Mouse (Mus musculus) forebrain, embryonic 14.5 days (tissue): Measurements from ENCODE around the gene Arrdc5. TPM values are rescaled to one million over a fixed set of nuclear protein-coding genes. Genes with fewer than 3 reads are reported as not detected.

ENCODE experiments used
- ATAC-seq: fragments of 200-750 bp; cut with Nextera tagmentation; 2 replicates; pipeline ENCODE4 v1.8.0; 2017; ENCODE audit warnings: mild to moderate bottlenecking, moderate library complexity
- DNase-seq: peaks from one replicate; pipeline ENCODE4 v3.0.0-alpha.2; 2015; ENCODE audit warnings: low spot score
- H3K27ac ChIP-seq: fragments of 300-500 bp; sonication (generic); 2 replicates; pipeline ENCODE4 v1.5.1; 2014; ENCODE audit warnings: low read depth, mild to moderate bottlenecking, control low read depth, low read length, moderate library complexity
- H3K27me3 ChIP-seq: fragments of 300-500 bp; sonication (generic); replicated peaks from 2 replicates; pipeline ENCODE4 v1.6.1; 2014; ENCODE audit warnings: low read length, control low read depth, mixed read lengths; ENCODE audit not compliant: control insufficient read depth, insufficient read depth
- H3K36me3 ChIP-seq: fragments of 300-500 bp; sonication (generic); 2 replicates; pipeline ENCODE4 v1.6.1; 2014; ENCODE audit warnings: low read length, control low read depth; ENCODE audit not compliant: control insufficient read depth, insufficient read depth
- H3K4me1 ChIP-seq: fragments of 300-500 bp; sonication (generic); 2 replicates; pipeline ENCODE4 v1.6.1; 2014; ENCODE audit warnings: antibody characterized with exemption, low read length, control low read depth; ENCODE audit not compliant: control insufficient read depth, insufficient read depth
- H3K4me2 ChIP-seq: fragments of 300-500 bp; sonication (generic); 2 replicates; pipeline ENCODE4 v1.6.1; 2014; ENCODE audit warnings: mild to moderate bottlenecking, control low read depth, low read length
- H3K4me3 ChIP-seq: fragments of 300-500 bp; sonication (generic); 2 replicates; pipeline ENCODE4 v1.5.1; 2014; ENCODE audit warnings: low read depth, low read length, control low read depth
- H3K9ac ChIP-seq: fragments of 300-500 bp; sonication (generic); 2 replicates; pipeline ENCODE4 v1.6.1; 2014; ENCODE audit warnings: mild to moderate bottlenecking, low read length, control low read depth, moderate library complexity
- H3K9me3 ChIP-seq: fragments of 300-500 bp; sonication (generic); replicated peaks from 2 replicates; pipeline ENCODE4 v1.6.1; 2016; ENCODE audit warnings: low read length, control low read depth, mixed read lengths; ENCODE audit not compliant: control insufficient read depth
- WGBS: fragments of 180-500 bp; shearing (Covaris S2); extraction: QIAGEN DNeasy Blood & Tissue Kit; methylation state at CpG from one replicate; pipeline ENCODE4 v1.1.7; 2014; 5-methylcytosine and 5-hydroxymethylcytosine counted together
- polyA plus RNA-seq: library from polyadenylated mRNA; unstranded; fragments of >200 nt; fragmentation: Nextera tagmentation; extraction: Ambion mirVana; gene quantifications from 2 replicates; pipeline ENCODE4 v1.2.1, GENCODE M21; 2014

The Arrdc5 gene
- polyA plus RNA-seq, 1 experiment from 2014 or later: not detected

DNA sequence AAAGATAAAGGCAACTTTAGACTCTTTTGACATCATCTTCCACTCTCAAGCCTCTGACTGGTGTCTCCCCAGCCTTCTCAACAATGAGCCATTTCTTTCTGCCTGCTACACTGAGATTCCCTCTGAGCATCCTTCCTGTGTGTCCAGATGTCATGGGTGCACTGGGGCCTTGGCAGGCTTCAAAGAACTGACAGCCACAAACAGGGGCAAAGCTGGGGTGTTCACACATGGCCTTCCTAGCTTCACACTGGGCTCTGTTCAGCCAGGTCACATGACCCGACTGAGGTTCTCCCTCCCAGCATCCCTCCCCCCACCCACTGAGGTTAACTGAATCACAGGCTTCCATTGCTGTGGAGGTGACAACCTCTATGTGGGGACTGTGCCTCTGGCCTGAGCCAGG, 3.9 kb downstream of the Arrdc5 start:
- Histone ChIP-seq H3K4me3 (no peak overlapping the region), H3K27ac (no peak overlapping the region), H3K36me3 (no peaks in the 10 kb centered on the region), H3K9me3 (no peaks in the 10 kb centered on the region), H3K27me3 (no peaks in the 10 kb centered on the region), H3K4me2 (no peak overlapping the region), H3K9ac (no peak overlapping the region), H3K4me1 (peaks cover 4% of the 10 kb centered on the region; the same call in 1 of the 2 replicates)
- ATAC-seq (no peak), DNase-seq (no peak)
- WGBS: 85% methylated on average over 1 of the region's 1 CpGs

DNA sequence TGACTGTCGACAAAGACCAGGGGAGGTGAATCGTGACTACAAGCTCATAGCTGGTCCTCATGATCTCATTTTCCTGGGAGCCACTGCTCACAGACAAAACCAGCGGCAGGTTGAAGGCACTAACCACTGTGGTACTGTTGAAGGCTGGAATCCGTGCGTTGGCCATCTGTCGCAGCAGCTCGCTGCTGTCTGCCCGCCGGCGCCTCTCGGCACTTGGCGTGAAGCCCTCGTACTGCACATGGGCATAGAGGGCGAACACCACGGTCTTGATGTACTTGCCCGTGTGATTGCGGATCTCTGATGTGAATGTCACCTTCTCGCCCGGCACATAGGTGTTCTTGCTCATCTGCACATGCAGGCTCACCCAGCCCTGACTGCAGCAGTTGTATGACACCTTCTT, 5.8 kb downstream of the Arrdc5 start:
- H3K27me3 ChIP-seq: no peaks in the 10 kb centered on the region
- ATAC-seq (no peak), DNase-seq (no peak)
- H3K27ac ChIP-seq: no peak overlapping the region
- no peak overlapping the region for H3K4me2 ChIP-seq
- no peaks in the 10 kb centered on the region for H3K9me3 ChIP-seq
- no peak overlapping the region for H3K4me3 ChIP-seq
- no peaks in the 10 kb centered on the region for H3K36me3 ChIP-seq
- peaks cover 15% of the 10 kb centered on the region for H3K4me1 ChIP-seq
- 85% methylated on average over 19 of the region's 19 CpGs for WGBS
- H3K9ac ChIP-seq: no peak overlapping the region

DNA sequence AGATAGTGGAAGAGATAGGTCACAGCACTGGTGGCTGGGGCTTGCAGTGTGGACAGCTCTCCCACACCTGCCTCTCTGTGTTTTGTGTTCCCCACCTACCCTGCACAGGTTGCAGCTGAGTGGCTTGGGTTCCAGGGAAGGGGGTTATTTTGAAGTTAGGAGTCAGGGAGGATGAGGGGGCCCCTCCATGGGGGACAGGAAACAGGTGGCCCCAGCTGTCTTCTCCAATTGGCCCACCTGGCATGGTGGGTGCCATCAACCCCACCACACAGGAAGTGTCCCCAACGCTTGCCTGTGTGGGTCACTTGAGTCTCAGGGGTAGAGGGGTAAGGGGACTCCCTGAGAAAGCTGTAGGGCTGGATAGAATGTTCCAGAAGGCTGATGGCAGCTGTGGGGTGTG, 6.8 kb downstream of the Arrdc5 start:
- WGBS: 90% methylated on average over 1 of the region's 1 CpGs

DNA sequence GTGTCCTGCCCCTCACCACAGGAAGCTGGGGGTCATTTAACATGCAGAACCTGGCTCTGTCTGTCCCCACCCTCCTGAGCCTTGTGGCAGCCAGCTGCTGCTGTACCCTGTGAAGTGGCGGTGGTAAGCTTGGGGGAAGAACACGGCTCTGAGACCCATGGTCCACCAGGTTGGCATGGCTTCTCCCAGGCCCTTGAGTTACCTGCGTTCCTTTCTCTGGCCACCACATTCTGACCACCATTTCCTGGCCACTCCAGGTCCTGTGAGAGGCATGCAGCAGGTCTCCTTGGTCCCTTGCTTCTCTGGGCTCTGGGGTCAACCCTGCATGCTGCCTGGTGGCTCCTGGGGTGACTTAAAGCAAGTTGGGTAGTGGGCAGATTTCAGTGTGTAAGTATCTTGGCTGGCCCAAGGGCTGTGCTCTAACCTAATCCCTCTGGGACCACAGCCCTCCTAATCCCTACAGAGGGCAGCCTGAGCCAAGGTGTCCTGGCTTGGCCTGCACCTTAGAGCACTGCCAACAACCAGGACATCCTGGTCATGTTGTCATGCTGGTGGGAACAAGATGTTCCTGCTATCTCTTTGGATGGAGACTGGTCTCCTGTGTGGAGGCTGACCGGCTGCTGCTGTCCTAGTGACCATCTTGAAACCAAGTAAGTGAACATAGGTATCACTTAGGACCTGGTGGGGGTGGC, 7.4 kb downstream of the Arrdc5 start, which contains the start of gene Plin3:
TSS of gene Plin3 (minus strand) at position 343 of the 692 bp plus-strand sequence.
- ATAC-seq: no peak
- Histone ChIP-seq H3K4me2 (no peak within 1 kb of the TSS), H3K4me1 (peaks cover 15% of the 10 kb centered on the region), H3K9ac (no peak within 1 kb of the TSS), H3K9me3 (no peaks in the 10 kb centered on the region), H3K27me3 (no peaks in the 10 kb centered on the region), H3K4me3 (no peak within 1 kb of the TSS), H3K36me3 (no peaks in the 10 kb centered on the region), H3K27ac (no peak within 1 kb of the TSS)
- no peak for DNase-seq
- 80% methylated on average over 4 of the region's 4 CpGs for WGBS

More for the DNA sequence above, 6.8 kb downstream of the Arrdc5 start:
- Histone ChIP-seq H3K9ac (no peak overlapping the region), H3K36me3 (no peaks in the 10 kb centered on the region), H3K9me3 (no peaks in the 10 kb centered on the region), H3K27me3 (no peaks in the 10 kb centered on the region), H3K4me3 (no peak overlapping the region), H3K4me2 (no peak overlapping the region), H3K4me1 (peaks cover 15% of the 10 kb centered on the region), H3K27ac (no peak overlapping the region)
- ATAC-seq: no peak
- DNase-seq: no peak

DNA sequence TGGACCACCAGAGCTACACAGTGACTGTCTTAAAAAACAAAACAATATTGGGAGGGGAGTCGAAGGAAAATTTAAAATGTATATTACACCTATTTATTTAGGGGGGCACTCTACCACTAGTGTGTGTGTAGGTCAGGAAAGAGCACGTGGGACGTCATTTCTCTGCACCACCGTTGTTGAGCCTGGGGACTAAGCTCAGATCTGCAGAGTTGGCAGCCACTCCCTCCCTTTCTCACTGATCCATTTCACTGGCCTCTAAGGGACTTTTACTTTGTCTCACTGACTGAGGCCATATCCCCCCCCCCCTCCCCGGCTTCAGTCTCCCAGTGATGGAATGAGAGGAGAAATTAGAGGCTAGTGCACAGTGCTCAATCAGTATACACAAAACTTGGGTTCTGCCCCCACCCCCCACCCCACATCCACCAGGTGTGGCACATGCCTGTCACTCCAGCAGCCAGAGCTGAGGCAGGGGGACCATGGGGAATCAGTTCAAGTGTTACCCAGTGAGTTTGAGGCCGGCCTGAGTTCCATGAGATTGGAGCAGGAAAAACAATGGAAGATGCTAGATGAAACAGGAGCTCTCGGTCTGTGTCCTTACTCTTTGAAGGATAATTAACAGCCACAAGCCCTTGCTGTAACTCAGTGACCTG, 8.1 kb downstream of the Arrdc5 start:
- Histone ChIP-seq H3K27me3 (no peaks in the 10 kb centered on the region), H3K4me3 (no peak overlapping the region), H3K27ac (0 out of 2 replicates have a peak overlapping the region, but pooled peaks have one; percentile 56), H3K4me2 (no peak overlapping the region), H3K4me1 (peaks cover 15% of the 10 kb centered on the region), H3K36me3 (no peaks in the 10 kb centered on the region), H3K9ac (no peak overlapping the region; the same call in 1 of the 2 replicates), H3K9me3 (no peaks in the 10 kb centered on the region)
- ATAC-seq (no peak), DNase-seq (no peak)
- 51% methylated on average over 7 of the region's 7 CpGs for WGBS

DNA sequence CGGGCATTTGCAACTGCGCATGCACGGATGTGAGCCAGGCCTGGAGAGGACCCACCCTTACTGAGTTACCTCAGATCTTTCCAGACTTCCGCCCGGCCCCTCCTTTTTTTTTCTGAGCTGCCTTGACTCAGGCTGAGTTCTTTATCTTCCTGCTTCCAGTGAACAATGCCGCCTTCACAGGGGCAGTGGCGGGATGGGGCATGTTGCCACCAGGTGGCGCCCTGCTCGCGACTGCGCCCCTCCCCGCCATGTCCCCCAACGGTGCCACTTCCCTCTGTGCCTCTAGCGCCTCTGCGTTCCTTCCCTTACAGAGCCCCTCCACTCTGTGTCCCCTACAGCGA, 8.9 kb downstream of the Arrdc5 start:
- Histone ChIP-seq H3K4me2 (peak overlapping the region; percentile 49), H3K4me3 (peak overlapping the region; percentile 16), H3K9ac (peak overlapping the region; percentile 55), H3K27ac (peak overlapping the region; percentile 56; the same call in 1 of the 2 replicates), H3K36me3 (no peaks in the 10 kb centered on the region), H3K4me1 (peaks cover 15% of the 10 kb centered on the region), H3K9me3 (no peaks in the 10 kb centered on the region), H3K27me3 (no peaks in the 10 kb centered on the region)
- ATAC-seq: peak; percentile 89
- DNase-seq: peak; percentile 91
- WGBS: under 1% methylated on average over 16 of the region's 16 CpGs

DNA sequence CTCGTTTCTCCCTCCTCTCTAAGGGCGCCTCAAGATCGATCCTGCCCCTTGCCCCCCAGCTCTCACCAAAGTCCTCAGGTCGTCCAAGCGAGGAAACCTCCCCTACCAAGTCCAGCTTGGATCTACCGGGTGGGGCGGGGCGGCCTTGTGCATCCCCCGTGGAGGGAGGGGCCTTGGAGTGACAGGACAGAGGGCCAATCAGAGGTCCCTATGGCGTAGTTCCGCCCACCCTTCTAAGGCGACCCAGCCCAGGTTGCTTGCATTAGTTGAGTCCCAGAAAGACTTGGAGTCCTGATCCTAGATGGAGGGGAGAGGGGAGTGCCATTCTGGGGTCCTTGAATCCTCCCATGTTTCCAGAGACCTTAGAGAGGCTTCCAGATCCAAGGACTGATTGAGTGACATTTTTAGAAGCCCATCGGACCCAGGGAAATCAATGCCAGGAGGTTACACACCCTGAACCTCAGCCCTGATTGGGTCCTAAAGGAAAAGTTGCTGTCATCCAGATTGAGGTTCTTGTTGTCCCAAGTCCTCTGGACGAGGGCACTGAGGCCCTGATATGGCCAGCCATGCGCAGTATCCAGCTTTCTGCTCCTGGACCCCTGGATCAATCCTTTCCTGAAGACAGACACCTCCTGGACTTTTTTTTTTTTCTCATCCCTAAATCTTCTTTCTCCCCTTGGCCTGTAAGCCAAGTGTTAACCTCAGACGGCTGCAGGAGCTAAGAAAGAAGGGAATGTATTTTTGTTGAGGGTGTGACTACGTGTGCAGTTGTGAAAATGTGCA, 9.5 kb downstream of the Arrdc5 start:
- ATAC-seq: peak; percentile 81
- no peaks in the 10 kb centered on the region for H3K27me3 ChIP-seq
- peak overlapping the region; percentile 29 for H3K4me3 ChIP-seq
- H3K9me3 ChIP-seq: no peaks in the 10 kb centered on the region
- no peaks in the 10 kb centered on the region for H3K36me3 ChIP-seq
- DNase-seq: peak; percentile 82
- peak overlapping the region; percentile 58; the same call in 1 of the 2 replicates for H3K27ac ChIP-seq
- H3K4me1 ChIP-seq: peaks cover 15% of the 10 kb centered on the region
- 4% methylated on average over 17 of the region's 17 CpGs for WGBS
- H3K9ac ChIP-seq: peak overlapping the region; percentile 36; the same call in 1 of the 2 replicates
- H3K4me2 ChIP-seq: peak overlapping the region; percentile 49

DNA sequence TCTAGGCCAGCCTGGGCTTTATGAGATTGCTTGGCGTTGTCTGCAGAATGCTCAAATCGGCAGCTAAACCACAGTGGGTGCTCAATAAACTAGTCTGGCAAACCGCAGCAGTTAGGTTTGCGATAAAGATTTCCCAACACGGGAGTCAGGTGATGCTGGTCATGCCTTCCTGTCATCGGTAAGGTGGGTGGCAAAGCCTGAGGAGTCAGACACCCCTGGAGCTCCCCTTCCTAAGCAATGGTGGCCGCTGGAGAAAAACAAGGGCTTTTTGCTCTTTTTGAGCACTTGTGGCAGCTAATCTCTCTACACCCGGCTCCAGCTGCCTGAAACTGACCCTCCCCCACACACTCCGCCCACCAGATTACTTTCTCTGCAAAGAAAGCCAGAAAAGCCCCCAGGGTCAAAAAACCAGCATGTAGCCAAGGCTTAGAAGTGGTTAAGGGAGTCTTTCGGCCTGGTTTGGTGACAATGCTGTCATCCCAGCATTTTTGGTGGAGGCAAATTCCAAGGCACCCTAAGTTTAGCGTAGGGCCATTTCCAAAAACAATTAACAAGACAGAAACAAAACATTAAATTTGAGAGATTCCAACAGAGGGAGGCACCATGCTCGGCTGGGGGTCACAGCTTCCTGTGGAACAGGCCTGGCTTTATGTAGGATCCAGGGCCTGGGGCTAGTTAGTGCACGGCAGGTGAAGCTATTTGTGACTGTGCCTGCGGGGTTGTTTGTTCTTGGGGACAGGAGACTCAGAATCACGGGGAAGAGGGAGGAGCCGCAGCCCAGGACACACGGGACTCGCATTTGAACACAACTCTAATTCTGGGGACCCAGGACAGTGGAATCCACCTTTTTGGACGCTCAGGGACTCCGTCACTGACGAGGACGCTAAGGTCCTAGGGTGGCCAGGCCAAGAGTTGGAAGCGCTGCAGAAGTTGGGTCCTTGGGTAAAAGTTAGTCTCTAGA, 10.4 kb downstream of the Arrdc5 start:
- Histone ChIP-seq H3K36me3 (no peaks in the 10 kb centered on the region), H3K9ac (peak overlapping the region; percentile 36), H3K4me2 (peak overlapping the region; percentile 49), H3K4me1 (peaks cover 15% of the 10 kb centered on the region), H3K4me3 (peak overlapping the region; percentile 29), H3K27me3 (no peaks in the 10 kb centered on the region), H3K9me3 (no peaks in the 10 kb centered on the region), H3K27ac (peak overlapping the region; percentile 58)
- WGBS: 3% methylated on average over 23 of the region's 23 CpGs
- ATAC-seq (no peak), DNase-seq (peak; percentile 46)
